Mouse (Mus musculus) spleen, adult 2 months (tissue): Measurements from ENCODE around the gene Fbxo41.

ENCODE experiments used
- CTCF ChIP-seq: fragments of 200-500 bp; IDR thresholded peaks from 2 replicates; pipeline ENCODE4 v1.5.1; 2011; ENCODE audit warnings: mild to moderate bottlenecking, inconsistent platforms; ENCODE audit not compliant: insufficient read depth, insufficient read length, insufficient replicate concordance; ENCODE audit errors: extremely low read depth
- POLR2A ChIP-seq: fragments of 200-500 bp; IDR thresholded peaks from 2 replicates; pipeline ENCODE4 v1.6.1; 2011; ENCODE audit warnings: low read depth, low read length, inconsistent platforms

DNA sequence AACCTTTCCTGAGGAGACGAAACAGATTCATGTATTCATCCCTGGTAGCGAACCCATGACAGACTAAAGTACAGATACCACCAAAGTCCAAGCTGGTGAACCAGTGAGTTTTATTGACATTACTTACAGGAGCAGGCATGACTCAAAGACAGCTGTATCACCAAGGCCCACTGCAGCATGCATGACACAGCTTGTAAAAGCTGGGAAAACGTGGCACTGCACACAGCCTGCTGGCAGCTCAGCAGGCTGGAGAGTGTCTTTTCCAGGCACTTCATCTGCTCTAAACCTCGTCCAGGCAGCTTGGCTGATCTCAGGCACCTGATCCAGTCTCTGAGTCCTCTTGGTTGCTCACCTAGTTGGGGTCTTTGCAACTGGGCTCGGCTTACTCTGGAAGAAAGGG is 5.8 kb upstream of the Fbxo41 start:
- TF ChIP-seq CTCF, result no peak
- no peak for TF ChIP-seq POLR2A
